Mouse (Mus musculus) layer of hippocampus, adult 11-12 months (tissue): ENCODE data around the gene Ccdc57.

Source experiments
- DNase-seq: peaks from one replicate; pipeline ENCODE4 v3.0.0; 2022; ENCODE audit warnings: low spot score

Gene Ccdc57

GRCm38 (mm10) chr11:120932564-120933398 is at the start of gene Ccdc57:
TSS of gene Ccdc57 (minus strand) at chr11:120932872.
- DNase-seq = peak; percentile 92

GRCm38 (mm10) chr11:120982459-120982858 is 49.8 kb upstream of the Ccdc57 start:
- no peak for DNase-seq

- no peak for DNase-seq
Observed at GRCm38 (mm10) chr11:120981661-120982060, 49.0 kb upstream of the Ccdc57 start.

GRCm38 (mm10) chr11:120980427-120981035 is 47.9 kb upstream of the Ccdc57 start:
- no peak for DNase-seq

- DNase-seq = no peak
Observed at GRCm38 (mm10) chr11:120979711-120980426, 47.2 kb upstream of the Ccdc57 start.

GRCm38 (mm10) chr11:120973318-120973717 is 40.6 kb upstream of the Ccdc57 start:
- DNase-seq = no peak

GRCm38 (mm10) chr11:120971237-120971636 is 38.6 kb upstream of the Ccdc57 start:
- no peak for DNase-seq

GRCm38 (mm10) chr11:120969742-120970141 is 37.1 kb upstream of the Ccdc57 start:
- DNase-seq = no peak

GRCm38 (mm10) chr11:120965587-120965986 is 32.9 kb upstream of the Ccdc57 start:
- no peak for DNase-seq

GRCm38 (mm10) chr11:120964195-120965157 is 31.8 kb upstream of the Ccdc57 start:
- no peak for DNase-seq

- no peak for DNase-seq
Observed at GRCm38 (mm10) chr11:120962909-120963308, 30.2 kb upstream of the Ccdc57 start.

GRCm38 (mm10) chr11:120962050-120962771 is 29.5 kb upstream of the Ccdc57 start:
- DNase-seq = no peak

GRCm38 (mm10) chr11:120961594-120961993 is 28.9 kb upstream of the Ccdc57 start:
- no peak for DNase-seq

- DNase-seq = no peak
Observed at GRCm38 (mm10) chr11:120960248-120960647, 27.6 kb upstream of the Ccdc57 start.

- DNase-seq = no peak
Observed at GRCm38 (mm10) chr11:120959564-120959963, 26.9 kb upstream of the Ccdc57 start.

- DNase-seq = no peak
Observed at GRCm38 (mm10) chr11:120959066-120959465, 26.4 kb upstream of the Ccdc57 start.

GRCm38 (mm10) chr11:120957731-120958257 is 25.1 kb upstream of the Ccdc57 start:
- DNase-seq = peak; percentile 60

GRCm38 (mm10) chr11:120957052-120957451 is 24.4 kb upstream of the Ccdc57 start:
- no peak for DNase-seq

- DNase-seq = no peak
Observed at GRCm38 (mm10) chr11:120955701-120956100, 23.0 kb upstream of the Ccdc57 start.

GRCm38 (mm10) chr11:120954936-120955335 is 22.3 kb upstream of the Ccdc57 start:
- DNase-seq = no peak
